Mouse (Mus musculus) telencephalon, adult 2 months (tissue): Measurements from ENCODE around the gene Tacr2.

ENCODE experiments used
- DNase-seq: peaks from one replicate; pipeline ENCODE4 v3.0.0-alpha.2; 2011; ENCODE audit warnings: low read depth, low spot score

The Tacr2 gene

DNA sequence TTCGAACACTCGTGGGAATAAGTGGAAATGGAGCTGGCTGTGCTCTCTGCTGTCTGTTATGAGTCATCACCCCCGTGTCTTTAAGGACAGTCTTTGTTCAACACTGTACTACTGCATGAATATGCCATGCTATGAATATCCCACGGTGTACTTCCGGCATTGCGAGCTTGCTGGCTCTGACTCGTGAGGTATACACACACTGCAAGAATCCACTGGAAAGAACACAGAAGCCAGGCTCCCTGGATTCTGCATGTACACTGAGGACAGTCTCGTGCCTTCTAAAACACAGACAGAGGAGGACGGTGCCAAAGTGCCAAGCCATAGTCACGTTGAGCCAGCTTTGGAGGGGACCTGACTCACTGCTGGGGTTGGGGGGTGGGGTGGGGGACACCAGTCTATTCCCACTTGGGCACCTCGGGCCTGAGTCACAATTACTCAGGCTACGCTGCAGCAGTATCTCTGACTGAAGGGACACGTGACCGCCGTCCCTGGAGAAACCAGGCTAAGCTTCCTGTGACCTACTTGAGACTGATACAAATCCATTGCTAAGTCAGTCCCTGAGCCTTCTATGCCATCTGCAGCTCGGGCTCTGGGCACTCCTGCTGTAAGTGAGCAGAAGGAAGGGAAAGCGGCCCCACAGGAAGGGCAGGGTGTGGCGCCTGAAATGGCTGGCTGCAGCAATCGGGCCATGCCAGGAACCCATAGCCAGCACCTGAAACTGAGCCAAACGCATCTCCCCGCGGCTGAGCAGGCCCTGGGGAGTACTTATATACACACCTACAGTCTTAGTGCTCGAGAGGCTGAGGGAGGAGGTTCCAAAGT, 48.0 kb downstream of the Tacr2 start:
- DNase-seq: peak; percentile 74

DNA sequence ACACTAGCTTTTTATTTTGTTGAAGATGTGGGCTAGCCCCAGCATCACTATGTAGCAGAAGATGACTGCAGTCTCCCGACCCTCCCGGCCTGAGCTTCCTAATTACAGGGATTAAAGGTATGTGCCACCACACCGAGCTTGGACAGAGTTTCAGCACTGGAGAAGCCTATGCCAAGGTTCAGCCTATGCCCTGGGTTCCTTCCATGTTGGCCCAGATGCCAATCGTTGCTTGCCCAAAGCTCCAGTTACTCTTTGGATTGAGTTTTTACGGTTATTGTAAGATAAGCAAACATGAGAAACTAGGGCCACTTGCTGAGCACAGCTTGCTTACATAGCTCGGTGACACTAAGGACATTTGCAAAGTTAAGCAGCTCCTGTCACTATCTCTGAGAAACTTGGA, 52.9 kb downstream of the Tacr2 start:
- no peak for DNase-seq

DNA sequence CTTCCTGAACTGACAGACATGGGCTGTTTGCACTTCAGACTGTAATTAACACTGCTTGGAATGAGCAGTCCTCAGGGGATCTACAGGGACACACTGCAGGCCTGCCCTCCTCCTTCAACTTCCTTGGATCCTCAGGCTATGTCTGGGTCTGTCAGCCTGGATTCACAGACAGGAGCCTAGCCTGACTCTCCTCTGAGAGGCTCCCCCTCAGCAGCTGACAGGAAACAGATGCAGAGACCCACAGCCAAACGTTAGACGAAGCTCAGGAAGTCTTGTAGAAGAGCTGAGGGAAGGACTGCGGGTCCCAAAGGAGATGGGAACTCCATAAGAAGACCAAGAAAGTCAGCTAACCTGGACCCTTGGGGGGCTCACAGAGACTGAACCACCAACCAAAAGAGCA, 54.2 kb downstream of the Tacr2 start:
- no peak for DNase-seq

DNA sequence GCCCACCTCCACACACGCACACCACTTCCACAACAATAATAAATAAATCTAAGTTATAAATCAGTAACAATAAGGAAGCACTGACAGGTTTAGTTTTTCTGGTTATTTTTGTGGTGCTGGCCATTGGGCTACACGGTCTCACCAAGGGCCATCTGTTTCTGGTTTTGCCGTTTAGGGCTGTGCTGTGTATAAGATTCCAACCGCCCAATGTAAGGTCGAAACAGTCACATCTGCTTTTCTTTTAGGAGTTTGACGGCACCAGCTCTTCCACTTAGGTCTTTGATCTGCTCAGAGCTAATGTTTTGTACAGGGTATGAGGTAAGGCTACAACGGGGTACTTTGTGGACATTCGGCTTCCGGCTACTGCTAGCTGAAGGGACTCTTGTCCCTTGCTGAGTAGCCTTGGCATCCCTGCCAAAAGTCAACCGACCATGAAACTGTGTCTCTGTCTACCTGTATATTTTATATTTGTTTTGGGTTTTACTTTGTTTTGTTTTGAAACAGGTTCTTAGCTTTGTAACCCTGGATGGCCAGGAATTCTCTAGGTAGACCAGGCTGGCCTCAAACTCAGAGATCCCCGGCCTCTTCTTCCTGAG, 56.8 kb downstream of the Tacr2 start:
- no peak for DNase-seq

DNA sequence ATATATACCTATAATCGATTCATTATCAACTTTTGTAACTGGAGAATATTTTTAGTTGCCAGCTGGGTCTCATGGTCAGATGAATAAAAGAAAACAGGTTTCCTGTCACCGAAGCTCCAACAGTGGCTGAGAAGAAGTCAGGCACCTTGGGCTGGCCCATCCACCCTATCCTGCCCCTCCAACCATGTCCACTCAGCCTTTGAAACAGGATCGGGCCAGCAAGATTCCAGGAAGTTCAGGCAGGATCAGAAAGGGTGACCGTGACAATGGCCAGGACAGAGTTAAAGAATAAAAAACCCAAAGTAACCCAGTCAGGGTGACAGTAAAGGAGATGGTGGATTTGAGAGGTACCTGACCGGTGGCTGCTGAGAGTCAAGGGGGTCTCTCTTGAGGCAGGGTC, 57.4 kb downstream of the Tacr2 start:
- DNase-seq: no peak

DNA sequence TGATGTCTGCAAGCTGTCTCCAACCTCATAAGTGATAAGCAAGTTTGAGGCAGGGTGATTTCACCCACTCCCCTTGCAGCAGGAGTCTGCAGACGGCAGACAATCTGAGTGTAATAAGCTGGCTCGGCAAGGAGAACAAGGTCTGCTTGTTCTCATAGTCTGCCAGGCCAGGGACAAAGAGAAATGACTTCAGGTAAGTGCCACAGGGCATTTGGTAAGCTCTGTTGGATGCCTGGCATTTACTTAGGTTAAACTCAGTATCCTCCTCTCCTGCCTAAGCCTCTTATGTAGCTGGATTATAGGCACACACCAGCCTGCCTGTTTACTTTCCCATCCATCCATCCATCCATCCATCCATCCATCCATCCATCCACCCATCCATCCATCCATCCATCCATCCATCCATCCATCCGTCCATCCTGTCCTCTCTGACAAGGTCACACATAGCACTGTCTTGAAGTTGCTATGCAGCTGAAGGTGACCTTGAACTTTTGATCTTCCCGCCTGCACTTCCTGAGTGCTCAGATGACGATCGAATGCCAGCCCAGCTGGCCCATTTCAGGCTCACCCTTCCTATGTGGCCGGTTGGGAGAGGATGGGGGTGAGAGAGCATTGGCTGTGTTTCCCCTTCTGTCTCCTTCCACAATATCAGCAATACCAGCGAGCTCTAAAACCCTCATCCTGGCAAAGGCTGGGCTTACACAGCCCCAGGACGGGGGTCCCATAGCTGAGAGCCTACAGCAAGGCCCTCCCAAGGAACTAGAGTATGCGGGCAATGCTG, 58.2 kb downstream of the Tacr2 start:
- no peak for DNase-seq

DNA sequence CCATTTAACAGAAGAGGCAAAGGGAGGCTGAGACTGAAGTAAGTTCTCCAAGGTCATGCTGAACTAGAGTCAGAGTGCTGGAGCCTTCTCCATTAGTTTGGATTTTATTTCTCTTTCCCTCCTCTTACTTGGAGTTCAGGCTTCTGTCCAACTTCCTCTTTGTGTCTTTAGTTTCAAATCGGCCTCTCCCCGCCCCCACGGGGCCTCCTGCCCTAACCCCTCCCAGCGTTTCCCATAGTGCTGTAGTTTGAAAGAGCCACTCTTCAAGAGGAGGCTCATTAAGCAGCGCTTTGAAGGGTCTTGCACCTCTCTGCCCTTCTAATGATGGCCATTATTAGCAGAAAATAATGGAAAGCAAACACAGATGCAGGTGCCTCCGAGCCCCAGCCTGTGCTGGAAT, 59.2 kb downstream of the Tacr2 start:
- no peak for DNase-seq

DNA sequence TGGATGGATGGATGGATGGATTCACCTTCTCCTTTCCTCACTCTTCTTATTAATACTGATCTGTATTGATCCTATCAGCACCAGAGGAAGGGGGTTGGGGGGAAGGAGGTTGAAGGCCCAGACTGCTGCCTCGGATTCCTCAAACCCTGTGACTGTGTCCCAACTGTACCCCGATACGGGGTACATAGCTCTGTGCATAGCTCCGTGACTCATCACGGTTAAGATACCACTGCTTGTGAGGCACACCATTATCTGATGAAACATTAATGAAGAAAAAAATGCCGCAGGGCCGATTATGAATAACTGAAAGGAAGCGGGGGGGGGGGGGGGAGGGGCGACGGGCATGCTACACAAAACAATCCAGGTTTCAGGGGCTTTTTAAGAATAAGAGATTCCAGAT, 60.9 kb downstream of the Tacr2 start:
- DNase-seq: no peak

DNA sequence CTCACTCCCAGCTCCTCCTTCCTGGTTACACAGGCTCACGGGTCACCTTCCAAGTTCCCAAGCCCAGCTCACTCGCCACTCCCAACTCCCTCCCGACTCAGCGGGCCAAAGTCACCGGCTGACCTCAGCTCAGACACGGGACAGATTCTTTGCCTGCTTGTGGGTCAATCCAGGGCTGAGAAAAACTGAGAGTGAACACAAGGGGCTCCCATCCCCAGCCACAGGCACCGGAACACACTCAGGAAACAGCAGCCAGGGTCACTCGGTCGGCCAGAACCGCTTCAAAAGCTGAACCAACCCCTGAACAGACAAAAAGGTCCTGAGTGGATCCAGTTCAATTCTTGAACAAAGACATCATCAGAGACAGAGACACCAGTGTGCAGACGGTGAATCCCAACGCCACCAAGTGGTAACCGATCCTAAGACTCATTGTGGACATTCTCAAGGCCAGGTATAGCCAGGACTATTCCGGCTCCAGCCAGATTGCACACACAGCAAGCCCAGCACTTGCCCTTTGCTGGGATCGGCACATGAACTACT, 61.7 kb downstream of the Tacr2 start:
- DNase-seq: no peak
